Mouse (Mus musculus) bone marrow macrophage, adult 2 months (primary cell): ENCODE results near the gene Fam133b. TPM values are rescaled to one million over a fixed set of nuclear protein-coding genes. Genes with fewer than 3 reads are reported as not detected.

Experiments
- H3K27ac ChIP-seq: 2 replicates; pipeline ENCODE4 v1.5.1; 2012; ENCODE audit warnings: low read depth, low read length; ENCODE audit not compliant: insufficient read depth
- H3K4me1 ChIP-seq: 2 replicates; pipeline ENCODE4 v1.6.1; 2012; ENCODE audit warnings: low read length; ENCODE audit not compliant: control insufficient read depth, insufficient read depth
- H3K4me3 ChIP-seq: 2 replicates; pipeline ENCODE4 v1.5.1; 2012; ENCODE audit warnings: mild to moderate bottlenecking, low read length, moderate library complexity; ENCODE audit not compliant: insufficient read depth
- CTCF ChIP-seq: IDR thresholded peaks from 2 replicates; pipeline ENCODE4 v1.5.1; 2012; ENCODE audit warnings: low read depth, mild to moderate bottlenecking, low read length, moderate library complexity
- POLR2A ChIP-seq: IDR thresholded peaks from 2 replicates; pipeline ENCODE4 v1.6.1; 2012; ENCODE audit warnings: mild to moderate bottlenecking, low read depth, low read length, borderline replicate concordance
- polyA plus RNA-seq: library from polyadenylated mRNA; stranded (reverse); fragments of >200 nt; gene quantifications from 2 replicates; pipeline ENCODE4 v1.2.4, GENCODE M21; 2012; ENCODE audit not compliant: missing spikeins, insufficient read depth, insufficient read length

The Fam133b gene
- polyA plus RNA-seq, 1 experiment = 26.0 TPM

- Histone ChIP-seq H3K4me1 (peaks cover 10% of the 10 kb centered on the region), H3K27ac (no peak overlapping the region), H3K4me3 (no peak overlapping the region)
- TF ChIP-seq CTCF (no peak), POLR2A (no peak)
Observed at GRCm38 (mm10) chr5:3538505-3539472, 4.8 kb upstream of the Fam133b start.

- H3K4me1 ChIP-seq = peaks cover 19% of the 10 kb centered on the region
- no peak overlapping the region for H3K27ac ChIP-seq
- TF ChIP-seq CTCF = no peak
- no peak for TF ChIP-seq POLR2A
- H3K4me3 ChIP-seq = no peak overlapping the region
Observed at GRCm38 (mm10) chr5:3541871-3542270, 1.8 kb upstream of the Fam133b start.

GRCm38 (mm10) chr5:3544480-3544769, 792 bp downstream of the Fam133b start:
- peak overlapping the region; percentile 87 for H3K4me3 ChIP-seq
- no peak overlapping the region for H3K27ac ChIP-seq
- TF ChIP-seq CTCF (no peak), POLR2A (no peak)
- peaks cover 19% of the 10 kb centered on the region for H3K4me1 ChIP-seq

GRCm38 (mm10) chr5:3546226-3546625, 2.6 kb downstream of the Fam133b start:
- Histone ChIP-seq H3K4me3 (no peak overlapping the region), H3K4me1 (peaks cover 20% of the 10 kb centered on the region), H3K27ac (no peak overlapping the region)
- TF ChIP-seq CTCF (no peak), POLR2A (no peak)

GRCm38 (mm10) chr5:3551481-3551880, 7.8 kb downstream of the Fam133b start:
- Histone ChIP-seq H3K27ac (no peak overlapping the region), H3K4me1 (peaks cover 10% of the 10 kb centered on the region), H3K4me3 (no peak overlapping the region)
- TF ChIP-seq CTCF (no peak), POLR2A (no peak)

- Histone ChIP-seq H3K4me3 (no peak overlapping the region), H3K4me1 (0 out of 2 replicates have a peak, but pooled peaks cover 2% of the 10 kb centered on the region), H3K27ac (no peak overlapping the region)
- TF ChIP-seq POLR2A (no peak), CTCF (no peak)
Observed at GRCm38 (mm10) chr5:3554198-3554597, 10.6 kb downstream of the Fam133b start.

- TF ChIP-seq POLR2A (no peak), CTCF (no peak)
- H3K4me1 ChIP-seq = no peaks in the 10 kb centered on the region
Observed at GRCm38 (mm10) chr5:3571266-3571665, 27.6 kb downstream of the Fam133b start, which contains the start of gene 1700109H08Rik. Gene 1700109H08Rik (plus strand): TSS chr5:3571566.

GRCm38 (mm10) chr5:3574825-3575224, 31.2 kb downstream of the Fam133b start:
- no peak overlapping the region for H3K27ac ChIP-seq
- H3K4me1 ChIP-seq = no peaks in the 10 kb centered on the region
- no peak overlapping the region for H3K4me3 ChIP-seq
- TF ChIP-seq CTCF = no peak
- TF ChIP-seq POLR2A = no peak

More at GRCm38 (mm10) chr5:3571266-3571665, 27.6 kb downstream of the Fam133b start, which contains the start of gene 1700109H08Rik:
- no peak within 1 kb of the TSS for H3K4me3 ChIP-seq
- H3K27ac ChIP-seq = no peak within 1 kb of the TSS

GRCm38 (mm10) chr5:3577939-3578338, 34.3 kb downstream of the Fam133b start:
- Histone ChIP-seq H3K4me1 (no peaks in the 10 kb centered on the region), H3K4me3 (no peak overlapping the region), H3K27ac (no peak overlapping the region)
- TF ChIP-seq CTCF = no peak
- no peak for TF ChIP-seq POLR2A

GRCm38 (mm10) chr5:3579066-3579465, 35.4 kb downstream of the Fam133b start:
- TF ChIP-seq POLR2A (no peak), CTCF (no peak)
- H3K4me3 ChIP-seq = no peak overlapping the region
- H3K27ac ChIP-seq = no peak overlapping the region
- H3K4me1 ChIP-seq = peaks cover 3% of the 10 kb centered on the region
